Mouse (Mus musculus) intestine, embryonic 14.5 days (tissue): ENCODE measurements at regions not wholly inside any gene's neighbourhood (a gene's known extent, or its start where the extent isn't known, plus 50 kb on each side); places are given as distances from the start of the nearest gene placed in this dataset.

ENCODE experiments used
- ATAC-seq: fragments of 200-750 bp; cut with Nextera tagmentation; replicated peaks from 2 replicates; pipeline ENCODE4 v1.8.0; 2017; ENCODE audit warnings: low read depth, moderate number of reproducible peaks, moderate TSS enrichment, moderate library complexity; ENCODE audit not compliant: low FRiP score, low TSS enrichment
- DNase-seq: peaks from one replicate; pipeline ENCODE4 v3.0.0-alpha.2; 2018; ENCODE audit warnings: low spot score
- H3K27ac ChIP-seq: fragments of 300-500 bp; sonication (generic); 2 replicates; pipeline ENCODE4 v1.5.1; 2014; ENCODE audit warnings: low read depth, mild to moderate bottlenecking, control low read depth
- H3K27me3 ChIP-seq: fragments of 300-500 bp; sonication (generic); replicated peaks from 2 replicates; pipeline ENCODE4 v1.6.1; 2014; ENCODE audit warnings: low read length, control low read depth; ENCODE audit not compliant: control insufficient read depth, insufficient read depth
- H3K36me3 ChIP-seq: fragments of 300-500 bp; sonication (generic); 2 replicates; pipeline ENCODE4 v1.6.1; 2014; ENCODE audit warnings: low read length, control low read depth; ENCODE audit not compliant: control insufficient read depth, insufficient read depth
- H3K4me1 ChIP-seq: fragments of 300-500 bp; sonication (generic); replicated peaks from 2 replicates; pipeline ENCODE4 v1.6.1; 2014; ENCODE audit warnings: low read length, control low read depth, mixed read lengths; ENCODE audit not compliant: control insufficient read depth, insufficient read depth
- H3K4me2 ChIP-seq: fragments of 300-500 bp; sonication (generic); 2 replicates; pipeline ENCODE4 v1.6.1; 2014; ENCODE audit warnings: low read length
- H3K4me3 ChIP-seq: fragments of 300-500 bp; sonication (generic); 2 replicates; pipeline ENCODE4 v1.5.1; 2014; ENCODE audit warnings: low read depth, low read length, control low read depth, mixed read lengths
- H3K9ac ChIP-seq: fragments of 300-500 bp; sonication (generic); 2 replicates; pipeline ENCODE4 v1.6.1; 2014; ENCODE audit warnings: mild to moderate bottlenecking, low read length
- H3K9me3 ChIP-seq: fragments of 300-500 bp; sonication (generic); 2 replicates; pipeline ENCODE4 v1.6.1; 2016; ENCODE audit warnings: low read length, control low read depth; ENCODE audit not compliant: control insufficient read depth
- WGBS: fragments of 180-500 bp; shearing (Covaris S2); extraction: QIAGEN DNeasy Blood & Tissue Kit; methylation state at CpG from one replicate; pipeline ENCODE4 v1.1.7; 2014; 5-methylcytosine and 5-hydroxymethylcytosine counted together

DNA sequence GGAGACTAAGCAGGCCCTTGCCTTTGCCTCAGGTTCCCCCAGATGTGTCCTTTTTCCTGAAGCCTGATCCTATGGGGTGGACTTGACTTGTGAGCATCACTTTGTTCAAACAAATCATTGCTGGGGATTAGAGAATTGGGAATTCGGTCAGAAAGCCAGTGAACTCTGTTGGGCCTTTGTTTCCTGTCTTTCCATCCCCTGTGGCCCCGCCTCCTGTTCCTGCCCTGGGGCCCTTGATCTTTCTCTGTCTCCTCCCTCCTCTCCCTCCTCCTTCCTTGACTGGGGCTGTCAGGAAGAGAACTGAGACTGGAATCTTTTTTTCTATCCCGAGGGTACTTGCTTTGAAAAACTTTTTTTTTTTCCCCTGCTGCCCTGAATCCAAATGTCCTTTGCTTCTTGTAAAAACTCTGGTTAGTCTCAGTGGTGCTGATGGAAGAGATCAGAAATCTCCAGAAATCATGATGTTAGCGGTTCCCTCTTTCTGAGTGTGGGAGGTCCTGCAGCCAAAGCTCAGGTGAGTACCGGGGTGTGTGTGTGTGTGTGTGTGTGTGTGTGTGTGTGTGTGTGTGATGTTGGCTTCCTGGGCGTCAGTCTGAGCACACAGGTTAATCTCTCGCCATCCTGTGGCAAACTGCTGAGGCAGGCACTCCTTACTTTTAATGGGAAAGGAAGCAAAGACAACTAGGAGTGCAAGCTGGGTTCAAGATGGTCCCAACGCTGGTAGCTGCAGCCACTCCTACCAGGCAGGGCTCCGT lies 118.7 kb downstream of the Ddx11 start:
- Histone ChIP-seq H3K4me1 (peaks cover 14% of the 10 kb centered on the region), H3K36me3 (no peaks in the 10 kb centered on the region), H3K27me3 (no peaks in the 10 kb centered on the region), H3K4me3 (0 out of 2 replicates have a peak overlapping the region, but pooled peaks have one; percentile 2), H3K9me3 (no peaks in the 10 kb centered on the region), H3K27ac (peak overlapping the region; percentile 29; the same call in 1 of the 2 replicates), H3K4me2 (peak overlapping the region; percentile 25), H3K9ac (no peak overlapping the region)
- 17% methylated on average over 9 of the region's 9 CpGs for WGBS
- ATAC-seq (no peak), DNase-seq (peak; percentile 57)

DNA sequence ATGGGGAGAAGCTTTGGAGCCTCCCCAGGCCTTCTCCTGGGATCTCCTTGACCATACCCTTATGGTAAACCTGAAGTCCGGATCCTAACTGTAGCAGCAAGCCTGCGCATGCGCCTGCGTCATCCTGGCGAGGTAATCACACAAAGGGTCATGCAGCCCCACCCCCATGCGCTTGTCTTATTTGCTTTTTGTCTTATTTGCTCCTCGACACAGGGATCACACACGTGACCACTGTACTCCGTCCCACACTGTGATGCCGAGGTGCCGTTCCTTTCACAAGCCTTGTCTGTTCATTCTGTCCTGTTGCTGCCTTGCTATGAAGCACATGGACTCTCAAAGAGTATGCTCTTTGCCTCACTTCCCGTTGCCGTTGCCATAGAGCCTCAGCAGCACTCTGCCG lies 120.9 kb downstream of the Ddx11 start:
- no peaks in the 10 kb centered on the region for H3K36me3 ChIP-seq
- H3K27me3 ChIP-seq, result no peaks in the 10 kb centered on the region
- H3K27ac ChIP-seq, result no peak overlapping the region
- no peak for ATAC-seq
- no peak overlapping the region for H3K4me2 ChIP-seq
- WGBS, result 92% methylated on average over 14 of the region's 14 CpGs
- no peak for DNase-seq
- peaks cover 14% of the 10 kb centered on the region for H3K4me1 ChIP-seq
- H3K4me3 ChIP-seq, result no peak overlapping the region
- no peaks in the 10 kb centered on the region for H3K9me3 ChIP-seq
- no peak overlapping the region for H3K9ac ChIP-seq

DNA sequence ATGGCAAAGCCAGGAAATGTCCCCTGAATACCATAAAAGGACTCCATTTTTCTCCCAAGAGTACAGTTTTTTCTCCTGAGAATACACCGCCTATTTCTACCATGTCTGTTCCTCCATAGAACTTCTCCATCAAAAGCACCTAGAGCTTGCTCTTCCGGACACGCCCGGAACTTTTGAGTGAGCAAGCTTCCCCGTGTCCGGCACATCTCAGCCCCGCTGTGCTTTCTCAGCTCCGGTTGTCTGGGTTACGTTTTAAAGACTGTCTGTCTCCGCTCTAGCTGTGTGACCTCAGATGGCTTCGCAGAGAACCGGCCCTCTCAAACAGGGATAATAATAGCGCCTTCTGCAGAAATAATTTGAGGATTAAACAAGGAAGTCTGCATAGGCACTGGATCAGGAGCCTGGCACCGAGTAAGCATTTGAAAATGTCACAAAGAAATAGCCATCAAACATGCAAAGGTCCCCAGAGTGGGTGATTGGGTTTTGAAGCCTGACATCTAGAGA lies 122.8 kb downstream of the Ddx11 start:
- Histone ChIP-seq H3K9me3 (no peaks in the 10 kb centered on the region), H3K4me2 (no peak overlapping the region), H3K27me3 (no peaks in the 10 kb centered on the region), H3K4me3 (no peak overlapping the region), H3K9ac (no peak overlapping the region), H3K4me1 (peaks cover 14% of the 10 kb centered on the region), H3K27ac (no peak overlapping the region), H3K36me3 (no peaks in the 10 kb centered on the region)
- ATAC-seq (no peak), DNase-seq (no peak)
- WGBS, result 68% methylated on average over 14 of the region's 14 CpGs

DNA sequence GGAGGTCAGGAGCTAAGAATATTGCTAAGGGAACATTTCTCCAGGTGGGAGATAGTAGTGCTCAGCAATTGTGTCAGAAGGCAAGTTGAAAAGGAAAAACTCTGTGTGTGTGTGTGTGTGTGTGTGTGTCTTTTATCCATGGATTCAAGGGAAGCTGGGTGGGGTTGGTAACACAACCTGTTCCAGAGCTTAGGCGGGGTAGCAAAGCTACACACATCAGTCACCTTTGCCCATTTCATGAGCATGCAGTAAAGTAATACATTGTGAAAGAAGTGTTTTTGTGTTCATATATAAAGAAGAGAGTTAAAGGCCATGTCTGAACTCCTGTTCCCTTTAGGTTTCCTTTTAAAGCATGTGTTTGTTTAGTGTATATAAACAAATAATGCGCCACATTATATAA lies 128.2 kb downstream of the Ddx11 start:
- H3K27me3 ChIP-seq, result no peaks in the 10 kb centered on the region
- DNase-seq (no peak), ATAC-seq (no peak)
- no peak overlapping the region for H3K4me3 ChIP-seq
- no peaks in the 10 kb centered on the region for H3K36me3 ChIP-seq
- no peaks in the 10 kb centered on the region for H3K9me3 ChIP-seq
- no peak overlapping the region for H3K4me2 ChIP-seq
- no peak overlapping the region for H3K27ac ChIP-seq
- no peaks in the 10 kb centered on the region for H3K4me1 ChIP-seq
- 90% methylated on average over 2 of the region's 2 CpGs for WGBS
- H3K9ac ChIP-seq, result no peak overlapping the region

DNA sequence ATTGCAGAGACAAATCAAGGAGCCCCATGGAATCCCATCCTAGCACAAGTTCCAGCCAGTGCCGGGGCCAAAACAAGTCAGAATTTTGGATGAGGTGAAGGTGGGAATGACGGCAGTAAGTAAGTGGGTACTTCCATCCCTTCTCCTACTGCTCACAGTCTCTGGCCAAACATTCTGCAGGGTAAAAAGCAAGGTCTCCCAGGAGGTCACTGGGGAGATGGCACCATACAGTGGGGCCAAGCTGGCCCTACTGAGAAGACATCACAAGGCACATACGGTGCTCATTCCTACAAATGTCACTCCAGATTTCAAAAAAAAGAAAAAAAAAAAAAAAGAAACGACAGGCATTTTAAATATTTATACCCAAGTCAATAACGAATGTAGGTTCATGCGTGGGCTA lies 129.6 kb downstream of the Ddx11 start:
- no peak overlapping the region for H3K27ac ChIP-seq
- H3K4me1 ChIP-seq, result no peaks in the 10 kb centered on the region
- no peak overlapping the region for H3K4me3 ChIP-seq
- H3K9ac ChIP-seq, result no peak overlapping the region
- no peaks in the 10 kb centered on the region for H3K9me3 ChIP-seq
- 82% methylated on average over 6 of the region's 6 CpGs for WGBS
- ATAC-seq (no peak), DNase-seq (no peak)
- no peaks in the 10 kb centered on the region for H3K36me3 ChIP-seq
- no peaks in the 10 kb centered on the region for H3K27me3 ChIP-seq
- no peak overlapping the region for H3K4me2 ChIP-seq

DNA sequence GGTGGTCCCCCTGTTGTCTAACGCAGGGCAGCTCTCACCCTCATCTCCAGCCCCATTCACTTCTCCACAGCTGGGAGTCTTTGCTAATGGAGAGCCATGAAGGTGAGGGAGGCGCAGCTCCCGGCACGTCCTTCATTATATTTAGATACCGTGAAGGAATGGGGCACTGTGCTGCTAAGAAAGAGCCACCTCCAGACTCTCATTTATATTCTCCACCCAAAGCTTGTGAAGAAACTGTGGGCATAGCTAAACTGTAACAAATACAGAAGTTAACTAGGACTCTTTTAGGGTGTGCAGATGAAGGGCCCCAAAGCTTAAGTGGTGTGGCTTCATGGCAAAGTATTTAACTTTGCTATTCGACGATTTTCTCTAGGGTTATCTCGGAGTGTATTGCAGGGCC lies 136.4 kb downstream of the Ddx11 start:
- Histone ChIP-seq H3K4me3 (no peak overlapping the region), H3K27ac (no peak overlapping the region), H3K9me3 (no peaks in the 10 kb centered on the region), H3K4me2 (no peak overlapping the region), H3K9ac (no peak overlapping the region), H3K27me3 (no peaks in the 10 kb centered on the region), H3K36me3 (no peaks in the 10 kb centered on the region), H3K4me1 (no peaks in the 10 kb centered on the region)
- ATAC-seq (no peak), DNase-seq (no peak)
- 73% methylated on average over 8 of the region's 8 CpGs for WGBS

DNA sequence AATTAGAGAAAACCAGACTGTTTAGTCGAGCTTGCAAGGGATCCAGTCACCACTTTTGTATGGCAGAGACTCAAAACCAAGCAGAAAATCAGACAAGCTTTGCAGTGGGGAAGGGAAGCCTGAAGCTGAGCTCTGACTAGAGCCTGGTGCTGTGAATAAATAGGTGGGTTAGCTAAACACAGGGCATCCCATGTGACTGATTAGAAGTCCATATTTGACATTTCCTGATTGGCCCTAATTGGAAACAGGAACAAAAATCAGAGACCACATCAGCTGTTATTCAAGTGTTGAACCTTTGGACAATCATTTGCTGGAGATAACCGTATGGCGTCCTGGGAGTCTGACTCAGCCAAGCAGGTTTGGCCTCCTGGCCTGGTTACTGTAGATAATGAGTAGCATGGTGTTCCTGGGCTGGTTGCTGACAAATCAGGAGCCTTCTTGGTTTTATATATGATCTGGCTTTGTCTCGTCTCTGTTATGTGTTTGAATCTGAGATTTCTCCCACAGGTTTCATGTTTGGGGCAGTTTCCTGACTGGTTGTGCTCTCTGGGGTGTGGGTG lies 139.4 kb downstream of the Ddx11 start:
- no peaks in the 10 kb centered on the region for H3K9me3 ChIP-seq
- no peak overlapping the region for H3K9ac ChIP-seq
- no peak overlapping the region for H3K27ac ChIP-seq
- no peaks in the 10 kb centered on the region for H3K4me1 ChIP-seq
- no peak for DNase-seq
- no peaks in the 10 kb centered on the region for H3K27me3 ChIP-seq
- H3K4me2 ChIP-seq, result no peak overlapping the region
- H3K36me3 ChIP-seq, result no peaks in the 10 kb centered on the region
- 0 out of 2 replicates have a peak, but pooled peaks have one; percentile 47 for ATAC-seq
- 78% methylated on average over 4 of the region's 4 CpGs for WGBS
- H3K4me3 ChIP-seq, result no peak overlapping the region

DNA sequence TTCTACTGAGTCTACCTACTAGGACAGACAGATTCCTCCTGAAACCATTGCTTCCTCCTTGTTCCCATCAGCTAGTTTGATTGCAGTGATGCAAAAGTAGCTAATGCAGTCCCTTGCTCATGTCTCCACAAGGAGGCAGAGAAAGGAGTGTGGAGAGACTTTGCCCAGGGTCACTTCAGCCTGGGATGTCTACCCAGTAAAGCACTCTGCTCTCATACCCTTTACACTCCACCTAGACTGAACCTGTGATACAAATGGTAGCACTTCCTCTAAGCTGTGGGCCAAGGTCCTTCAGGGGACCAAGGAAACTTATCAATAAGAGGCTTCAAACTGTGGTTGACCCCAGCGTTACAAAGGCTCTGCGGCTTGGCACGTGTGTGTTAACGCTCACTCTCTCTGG lies 140.1 kb downstream of the Ddx11 start:
- H3K4me3 ChIP-seq, result no peak overlapping the region
- no peak overlapping the region for H3K4me2 ChIP-seq
- H3K9ac ChIP-seq, result no peak overlapping the region
- no peaks in the 10 kb centered on the region for H3K36me3 ChIP-seq
- no peaks in the 10 kb centered on the region for H3K27me3 ChIP-seq
- DNase-seq (no peak), ATAC-seq (no peak)
- 82% methylated on average over 4 of the region's 4 CpGs for WGBS
- H3K27ac ChIP-seq, result no peak overlapping the region
- no peaks in the 10 kb centered on the region for H3K9me3 ChIP-seq
- no peaks in the 10 kb centered on the region for H3K4me1 ChIP-seq

DNA sequence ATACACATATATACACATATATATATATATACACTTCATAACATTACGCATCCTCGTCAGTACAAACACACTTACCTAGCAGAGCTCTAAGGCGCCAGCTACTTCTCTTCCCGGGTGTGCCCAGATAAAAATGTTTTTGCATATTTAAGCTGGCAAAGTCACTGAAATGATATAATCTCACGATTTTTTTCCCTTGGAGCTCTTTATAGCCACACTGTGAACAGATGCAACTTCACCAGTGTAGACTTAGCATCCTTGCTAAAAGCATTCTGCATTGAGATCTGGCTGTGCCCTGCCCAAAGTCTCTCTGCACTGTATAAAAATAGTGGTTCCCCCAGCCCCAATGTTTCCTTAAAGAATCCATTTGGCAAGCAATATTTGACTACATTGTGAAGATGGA lies 143.5 kb downstream of the Ddx11 start:
- no peak overlapping the region for H3K4me2 ChIP-seq
- H3K9me3 ChIP-seq, result no peaks in the 10 kb centered on the region
- DNase-seq (no peak), ATAC-seq (no peak)
- no peaks in the 10 kb centered on the region for H3K27me3 ChIP-seq
- H3K9ac ChIP-seq, result no peak overlapping the region
- H3K36me3 ChIP-seq, result no peaks in the 10 kb centered on the region
- no peak overlapping the region for H3K4me3 ChIP-seq
- 84% methylated on average over 5 of the region's 5 CpGs for WGBS
- H3K4me1 ChIP-seq, result peaks cover 5% of the 10 kb centered on the region
- no peak overlapping the region for H3K27ac ChIP-seq
